Mouse (Mus musculus) thymus, postnatal 0 days (tissue): ENCODE results near the gene Eif4g3. TPM values are rescaled to one million over a fixed set of nuclear protein-coding genes. Genes with fewer than 3 reads are reported as not detected.
"Not testable (repeated sequence)": the region's sequence is repeated elsewhere in the genome, so short reads cannot be mapped to it uniquely, and the experiment has no call there.

Experiments
- DNase-seq: peaks from one replicate; pipeline ENCODE4 v3.0.0-alpha.2; 2015; ENCODE audit warnings: low spot score
- polyA plus RNA-seq: library from polyadenylated mRNA; unstranded; fragments of >200 nt; fragmentation: Nextera tagmentation; extraction: Ambion mirVana; gene quantifications from 2 replicates; pipeline ENCODE4 v1.2.1, GENCODE M21; 2015

Eif4g3 gene
- polyA plus RNA-seq, 1 experiment from 2014 or later, result 20.8 TPM

DNA sequence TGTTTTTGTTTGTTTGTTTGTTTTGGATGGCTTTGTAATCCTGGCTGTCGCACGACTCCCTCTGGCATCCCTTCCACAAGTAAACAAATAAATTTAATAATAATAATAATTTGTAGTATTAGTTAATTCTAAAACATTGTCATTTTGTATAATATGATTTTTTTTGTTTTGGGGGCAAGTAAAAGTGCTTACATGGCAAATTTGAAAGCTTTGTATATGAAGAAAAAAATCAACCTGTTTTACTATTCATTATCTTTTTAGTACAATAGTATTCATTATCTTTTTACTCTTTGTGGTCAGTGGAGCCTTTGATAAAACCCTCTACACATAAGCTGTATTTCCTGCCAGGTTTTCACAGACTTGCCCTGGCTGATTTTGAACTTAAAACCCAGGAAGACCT lies 29.9 kb downstream of the Eif4g3 start:
- DNase-seq, result no peak

DNA sequence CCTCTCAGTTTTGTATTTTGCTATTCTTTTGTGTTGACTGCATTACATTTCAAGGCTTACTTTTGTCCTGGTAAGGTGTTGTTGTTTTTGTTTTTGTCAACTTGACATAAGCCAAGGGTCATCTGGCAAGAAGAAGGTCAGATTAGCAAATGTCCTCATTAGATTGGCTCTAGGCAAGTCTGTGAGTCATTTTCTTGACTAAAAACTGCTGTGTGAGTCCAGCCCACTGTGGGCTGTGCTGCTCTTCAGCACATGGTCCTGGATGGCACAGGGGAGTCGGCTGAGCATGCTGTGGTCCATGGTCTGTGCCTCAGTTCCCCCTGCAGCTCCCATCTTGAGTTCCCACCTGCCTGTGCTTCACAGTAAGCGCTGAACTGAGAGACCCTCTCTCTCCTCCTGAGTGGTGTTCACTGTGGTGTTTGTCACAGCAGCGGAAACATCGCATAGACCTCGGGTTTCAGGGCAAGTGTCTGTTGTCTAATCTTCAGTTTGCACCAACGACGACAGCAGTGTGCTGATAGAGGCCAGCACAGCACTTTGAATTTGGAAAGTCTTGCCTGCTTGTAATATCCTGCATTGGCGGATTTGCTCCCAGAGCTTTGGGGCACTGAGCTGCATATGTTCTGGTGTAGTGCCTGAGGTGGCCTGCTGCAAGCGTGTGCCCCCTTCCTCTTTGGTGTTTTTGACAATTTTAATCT lies 30.7 kb downstream of the Eif4g3 start:
- no peak for DNase-seq

DNA sequence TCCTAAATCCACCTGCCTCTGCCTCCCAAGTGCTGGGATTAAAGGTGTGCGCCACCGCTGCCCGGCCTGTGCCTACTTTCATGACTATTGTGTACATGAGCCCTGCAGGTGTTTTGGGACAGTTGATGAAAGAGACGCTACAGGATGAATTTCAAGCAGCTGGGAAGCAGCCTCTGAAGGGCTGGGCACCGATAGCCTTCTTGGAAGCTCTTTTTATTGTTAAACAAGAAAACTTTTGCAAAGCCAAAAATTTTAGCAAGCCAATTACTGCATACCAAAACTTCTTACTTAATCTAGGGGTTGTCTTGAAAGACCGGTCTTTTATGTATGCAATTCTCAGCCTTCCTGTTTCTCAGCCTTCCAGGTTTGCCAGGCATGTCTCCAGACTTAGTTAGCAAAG lies 36.3 kb downstream of the Eif4g3 start:
- DNase-seq, result no peak

DNA sequence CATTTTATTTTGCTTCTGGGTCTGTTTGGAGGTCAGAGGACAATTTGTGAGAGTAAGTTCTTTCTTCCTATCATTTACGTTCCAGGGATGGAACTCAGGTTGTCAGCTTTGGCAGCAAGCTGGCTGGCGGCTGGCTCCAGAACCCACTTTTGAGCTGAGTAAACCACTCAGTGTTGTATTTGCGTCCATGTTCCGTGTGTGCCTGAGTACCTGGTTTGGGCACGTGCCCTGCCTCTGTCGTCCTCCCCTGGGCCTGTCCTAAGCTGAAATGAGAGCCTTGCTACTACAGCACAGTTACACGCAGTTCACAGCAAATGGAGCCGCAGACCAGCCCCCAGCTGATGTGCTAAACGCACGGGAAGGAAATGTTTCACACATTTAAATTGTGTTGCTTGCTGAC lies 39.0 kb downstream of the Eif4g3 start:
- no peak for DNase-seq

DNA sequence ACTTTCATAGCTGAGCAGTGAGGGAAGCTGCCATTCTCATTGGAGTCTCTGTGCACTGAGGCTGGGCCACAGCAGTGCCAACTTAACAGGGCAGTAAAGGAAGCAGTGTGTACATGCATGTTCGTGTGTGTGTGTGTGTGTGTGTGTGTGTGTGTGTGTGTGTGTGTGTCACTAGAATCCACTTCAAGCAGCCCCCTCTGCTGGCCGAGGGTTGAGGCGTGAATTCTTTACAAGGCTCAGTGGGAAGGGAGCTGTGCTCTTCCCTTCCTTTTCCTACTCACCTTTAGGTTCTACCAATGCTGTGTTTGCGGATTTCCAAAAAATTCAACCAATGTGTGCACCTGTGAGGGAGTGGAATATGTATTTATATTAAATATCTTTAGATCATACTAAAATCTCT lies 41.0 kb downstream of the Eif4g3 start:
- no peak for DNase-seq

DNA sequence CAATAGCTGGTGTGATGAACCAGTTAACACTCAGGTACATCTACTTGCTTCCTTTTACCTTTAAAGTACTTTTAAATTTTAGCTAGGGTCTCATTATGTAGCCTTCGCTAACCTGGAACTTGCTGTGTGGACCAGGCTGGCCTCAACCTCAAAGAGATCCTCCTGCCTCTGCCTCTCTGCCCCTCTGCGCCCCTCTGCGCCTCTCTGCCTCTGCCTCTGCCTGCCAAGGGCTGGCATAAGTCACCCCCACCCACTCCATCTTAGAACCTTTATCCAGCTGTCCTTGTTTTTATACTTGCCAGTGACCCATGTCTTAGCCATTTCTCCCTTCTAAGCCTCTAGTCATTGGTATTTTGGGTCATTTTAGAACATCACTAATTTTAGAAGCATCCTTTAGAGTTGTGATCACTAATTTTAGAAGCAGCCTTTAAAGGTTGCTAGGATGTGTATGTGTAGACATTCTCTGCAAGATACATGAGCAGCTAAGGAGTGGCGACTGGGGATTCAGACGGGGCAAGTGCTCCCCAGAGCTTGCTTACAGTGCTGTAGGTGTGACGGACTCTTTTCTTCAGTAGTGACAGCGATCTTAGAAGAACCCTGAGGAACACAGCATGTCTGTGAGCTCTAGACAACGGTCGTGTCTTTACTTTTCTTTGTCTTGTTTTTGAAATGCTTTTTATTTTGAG lies 42.8 kb downstream of the Eif4g3 start:
- DNase-seq, result no peak

DNA sequence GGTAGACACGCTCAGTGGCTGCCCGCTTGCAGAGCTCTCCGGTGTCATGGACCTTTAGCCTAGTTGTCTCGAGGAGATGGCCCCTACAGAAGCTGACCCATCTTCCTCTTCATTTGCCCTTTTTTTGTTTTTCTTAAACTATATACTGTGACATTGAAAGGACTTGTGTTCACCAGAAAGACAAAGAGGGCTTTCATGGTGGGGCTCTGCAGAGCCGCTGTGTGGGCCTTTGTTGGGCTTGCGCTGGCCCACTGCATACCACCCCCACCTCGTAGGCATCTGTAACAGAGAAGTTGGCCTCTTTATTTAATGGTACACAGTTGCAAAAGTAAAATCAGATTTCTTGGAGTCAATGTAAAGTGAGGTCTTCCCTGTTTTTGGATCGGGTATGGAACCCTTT lies 44.3 kb downstream of the Eif4g3 start:
- DNase-seq, result no peak

DNA sequence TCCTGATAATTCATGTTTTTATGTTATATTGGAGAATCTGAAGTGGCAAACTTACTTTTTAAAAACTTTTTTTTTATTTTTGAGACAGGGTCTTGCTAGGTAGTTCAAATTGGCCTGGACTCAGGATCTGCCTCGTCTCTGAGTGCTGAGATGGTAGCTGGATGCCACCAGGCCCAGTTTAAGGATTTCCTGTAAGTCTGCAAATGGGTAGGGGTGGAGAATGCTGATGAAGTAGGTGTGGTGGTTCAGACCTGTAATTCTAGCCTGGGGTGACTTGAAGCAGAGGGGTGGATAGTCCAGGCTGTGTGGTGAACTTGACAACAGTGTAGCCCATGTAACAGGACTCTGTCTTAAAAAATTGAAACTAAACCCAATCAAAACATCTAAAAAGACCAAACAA lies 45.1 kb downstream of the Eif4g3 start:
- no peak for DNase-seq

DNA sequence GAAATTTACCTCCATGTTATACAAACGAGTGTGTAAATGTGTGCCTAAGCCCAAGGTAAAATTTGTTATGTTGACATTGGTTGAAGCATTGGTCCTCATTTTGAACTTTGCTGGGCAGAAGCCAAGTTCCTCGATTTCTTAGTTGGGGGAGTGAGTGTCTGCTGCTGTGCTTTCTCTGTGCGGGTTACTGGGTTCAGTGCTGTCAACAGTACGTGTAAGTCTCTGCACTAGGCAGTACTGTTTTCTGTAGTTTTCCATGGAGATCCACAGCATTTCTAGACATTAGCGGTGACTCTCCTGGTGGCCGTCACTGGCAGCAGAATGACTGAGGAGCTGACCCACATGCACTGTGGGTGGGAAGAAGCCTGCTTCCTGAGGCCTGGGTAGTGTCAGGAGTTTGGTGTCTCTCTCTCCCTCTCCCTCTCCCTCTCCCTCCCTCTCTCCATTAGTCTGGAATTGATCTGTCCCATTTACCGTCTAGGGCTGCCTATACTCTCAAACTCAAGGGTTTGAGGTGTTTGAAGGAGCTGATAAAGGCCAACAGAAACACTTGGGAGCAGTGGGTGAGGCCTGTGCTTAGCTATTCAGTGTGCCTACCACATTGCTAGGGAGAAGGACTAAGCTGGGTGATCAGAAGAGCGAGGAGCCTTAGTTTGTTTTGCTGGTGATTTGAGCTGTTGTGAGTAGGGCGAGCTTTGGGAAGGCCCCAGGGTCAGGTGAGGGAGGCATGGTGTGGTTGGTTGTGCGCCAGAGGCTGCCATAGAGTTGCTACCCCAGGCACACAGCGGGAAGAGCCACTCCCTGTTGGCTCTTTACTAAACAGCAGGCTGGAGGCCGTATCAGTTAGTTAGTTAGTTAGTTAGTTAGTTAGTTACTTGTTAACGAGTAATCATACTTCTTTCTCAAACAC lies 45.8 kb downstream of the Eif4g3 start:
- DNase-seq, result no peak

DNA sequence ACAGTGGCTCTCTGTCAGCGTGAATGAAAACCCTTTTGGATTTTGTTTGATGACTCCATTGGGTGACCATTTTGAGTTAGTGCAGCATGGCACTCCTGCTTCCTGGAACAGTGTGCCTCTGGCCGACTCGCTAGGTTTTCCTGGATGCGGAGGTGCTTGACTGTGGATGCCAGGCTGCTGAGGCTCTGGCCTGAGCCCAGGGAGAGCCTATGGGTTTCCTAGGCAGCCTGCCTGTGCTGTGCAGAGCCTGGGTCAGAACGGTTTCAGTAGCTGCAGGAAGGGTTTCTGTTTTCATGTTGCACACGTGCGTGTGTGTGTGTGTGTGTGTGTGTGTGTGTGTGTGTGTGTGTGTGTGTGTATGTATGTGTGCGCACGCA lies 46.4 kb downstream of the Eif4g3 start:
- DNase-seq, result no peak

DNA sequence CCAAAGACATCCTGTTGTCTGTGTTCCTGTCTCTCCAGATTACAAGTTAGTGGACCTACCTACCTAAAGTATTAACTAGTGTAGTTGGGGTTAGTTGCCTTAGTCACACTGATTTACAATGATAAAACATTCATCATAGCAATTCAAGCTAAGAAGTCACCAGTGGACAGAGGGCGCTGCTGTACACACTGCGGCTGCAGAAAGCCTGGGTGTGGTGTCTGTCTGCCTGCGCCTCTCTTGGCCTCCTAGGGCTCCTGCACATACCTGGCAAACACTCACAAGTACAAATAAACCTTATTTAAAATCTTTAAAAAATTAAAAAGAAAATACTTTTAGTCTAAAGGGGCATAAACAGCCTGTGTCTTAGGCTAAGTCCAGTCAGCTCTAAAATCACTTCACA lies 47.8 kb downstream of the Eif4g3 start:
- DNase-seq, result no peak

DNA sequence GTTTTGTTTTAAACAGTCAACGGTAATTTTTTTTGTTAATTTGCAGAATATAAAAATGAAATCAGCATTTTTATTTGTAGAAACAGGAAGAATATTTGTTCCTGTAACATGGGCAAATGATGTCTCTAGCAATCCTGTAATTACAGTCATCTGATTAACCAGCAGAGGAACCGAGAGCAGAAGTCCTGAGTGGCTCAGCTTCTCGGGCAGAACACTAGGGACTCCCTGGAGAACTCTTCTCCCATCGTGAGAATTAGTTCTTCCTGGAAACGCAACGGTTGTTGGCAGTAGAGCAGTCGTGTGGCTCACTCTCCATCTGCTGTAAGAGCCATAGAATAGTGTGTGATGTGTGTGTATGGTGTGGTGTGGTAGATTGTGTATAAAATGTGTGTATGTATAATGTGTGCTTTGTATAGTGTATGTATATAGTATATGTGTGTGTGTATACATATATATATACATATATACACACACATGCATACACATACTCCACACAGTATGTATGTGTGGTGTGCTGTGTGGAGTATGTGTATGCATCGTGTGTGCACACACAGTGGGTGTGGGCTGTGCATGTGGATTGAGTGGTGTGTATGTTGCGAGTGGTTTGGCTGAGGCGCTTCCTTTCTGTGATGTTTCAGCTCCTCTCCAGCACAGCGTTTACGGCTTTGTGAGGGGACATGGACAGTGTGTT lies 48.9 kb downstream of the Eif4g3 start:
- no peak for DNase-seq

DNA sequence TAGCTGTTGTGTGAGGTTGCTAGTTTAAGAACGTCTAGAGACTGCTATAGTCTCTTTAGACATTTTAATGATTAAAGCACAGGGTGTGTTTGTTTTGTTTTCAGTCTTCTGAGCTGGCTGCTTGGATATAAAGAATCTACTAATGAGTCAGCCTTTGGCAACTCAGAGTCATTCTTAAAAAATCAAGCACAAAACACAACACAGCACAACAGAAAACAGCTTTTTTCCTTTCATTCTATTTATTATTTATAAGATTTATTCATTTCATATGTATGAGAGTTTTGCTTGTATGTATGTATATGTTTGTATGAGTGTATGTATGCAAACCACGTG lies 49.4 kb downstream of the Eif4g3 start:
- no peak for DNase-seq

DNA sequence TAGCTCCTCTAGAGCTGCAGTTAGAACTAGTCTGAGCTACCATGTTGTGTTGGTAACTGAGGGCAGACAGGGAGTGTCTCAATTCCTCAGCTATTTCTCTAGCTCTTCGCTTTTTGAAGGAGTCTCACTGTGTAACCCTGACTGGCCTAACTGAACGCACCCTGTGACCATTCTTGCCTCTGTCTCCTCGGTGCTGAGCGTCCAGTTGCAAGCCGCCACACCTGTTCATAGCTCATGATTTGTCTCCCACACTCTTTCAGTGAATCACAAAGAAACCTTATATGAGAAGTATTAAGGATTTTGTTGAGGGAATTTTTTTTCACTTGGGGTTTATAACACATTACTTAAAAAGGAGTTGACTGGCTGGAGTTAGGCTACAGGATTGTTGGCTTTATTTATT lies 49.8 kb downstream of the Eif4g3 start:
- DNase-seq, result no peak

DNA sequence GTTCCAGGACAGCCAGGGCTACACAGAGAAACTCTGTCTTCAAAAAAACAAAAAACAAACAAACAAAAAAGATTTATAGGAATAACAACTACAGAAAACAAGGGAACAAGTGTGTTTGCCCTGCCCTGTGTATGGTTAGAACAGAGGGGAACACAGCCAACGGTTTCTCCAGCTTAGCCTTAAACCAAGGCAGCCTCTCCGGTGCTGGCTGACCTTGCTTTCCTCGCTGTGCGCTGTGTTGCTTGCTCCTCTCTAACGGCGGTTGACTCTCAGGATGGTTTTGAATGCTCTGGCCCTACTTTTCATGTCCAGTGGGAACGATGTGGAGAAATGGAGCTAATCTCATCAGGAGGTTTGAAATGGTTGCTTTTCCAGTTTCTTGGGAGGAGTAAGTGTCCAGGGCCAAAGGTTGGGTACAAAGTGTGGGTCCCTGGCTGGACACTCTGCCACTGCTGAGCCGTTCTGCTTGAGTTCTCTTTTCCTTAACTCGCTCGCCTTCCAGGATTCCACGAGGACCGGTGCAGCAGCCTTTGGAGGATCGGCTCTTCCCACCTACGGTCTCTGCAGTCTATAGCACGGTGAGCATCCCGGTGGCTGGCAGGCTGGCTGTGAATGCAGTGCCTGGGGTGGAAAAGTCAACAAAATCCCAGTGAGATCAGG lies 52.1 kb downstream of the Eif4g3 start:
- DNase-seq, result no peak

DNA sequence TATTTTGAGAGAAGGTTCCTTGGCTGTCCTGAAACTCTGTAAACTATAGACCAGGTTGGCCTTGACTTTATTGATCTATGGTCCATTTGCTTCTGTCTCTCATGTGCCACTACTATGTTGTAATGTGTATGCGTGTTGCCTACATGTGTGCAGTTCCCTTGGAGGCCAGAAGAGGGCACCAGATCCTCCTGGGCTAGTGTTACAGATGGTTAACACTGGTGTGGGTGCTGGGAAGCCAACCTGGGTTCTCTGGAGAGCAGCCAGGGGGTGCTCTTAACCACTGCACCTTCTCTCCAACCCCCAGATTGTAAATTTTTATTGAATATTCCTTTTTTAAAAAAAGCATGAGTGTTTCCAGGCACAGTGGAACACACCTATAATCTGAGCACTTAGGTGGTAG lies 53.0 kb downstream of the Eif4g3 start:
- DNase-seq, result no peak

DNA sequence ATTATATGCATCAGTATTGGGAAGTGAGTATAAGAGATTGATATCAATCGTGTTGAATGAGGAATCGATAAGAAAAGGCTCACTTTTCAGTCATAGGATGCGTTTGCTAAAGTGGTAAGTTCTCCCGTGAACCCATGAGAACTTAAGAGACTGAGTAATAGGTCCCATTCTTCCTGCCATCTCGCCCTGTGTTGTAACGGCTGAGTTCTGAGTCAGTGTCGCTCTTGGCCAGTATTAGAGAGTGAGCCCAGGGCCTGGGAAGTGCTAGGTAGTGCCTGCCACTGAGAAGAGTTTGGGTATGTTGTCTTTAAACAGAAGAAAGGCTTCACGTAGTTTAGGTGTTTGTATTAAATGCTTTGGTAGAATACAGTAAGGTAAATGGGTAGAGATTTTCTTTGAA lies 53.5 kb downstream of the Eif4g3 start:
- DNase-seq, result no peak

DNA sequence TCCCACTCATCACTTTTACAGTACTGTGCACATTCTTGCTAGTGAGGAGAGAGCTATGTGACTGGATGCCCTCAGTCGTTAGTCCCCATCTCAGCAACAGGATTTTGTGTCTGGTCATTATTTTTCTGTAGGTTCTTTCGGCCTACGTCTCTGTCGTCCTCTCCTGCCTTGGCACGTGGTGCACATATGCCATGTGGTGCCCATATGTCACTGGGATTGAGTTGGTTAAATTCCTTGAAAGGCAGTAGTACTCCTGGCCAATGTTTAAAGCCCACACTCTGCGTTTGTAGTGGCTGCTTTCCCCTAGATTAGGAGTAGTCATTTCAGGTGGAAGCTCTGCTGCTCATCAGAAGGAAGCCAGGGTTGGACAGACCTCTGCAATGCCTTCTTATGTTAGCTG lies 56.7 kb downstream of the Eif4g3 start:
- no peak for DNase-seq

DNA sequence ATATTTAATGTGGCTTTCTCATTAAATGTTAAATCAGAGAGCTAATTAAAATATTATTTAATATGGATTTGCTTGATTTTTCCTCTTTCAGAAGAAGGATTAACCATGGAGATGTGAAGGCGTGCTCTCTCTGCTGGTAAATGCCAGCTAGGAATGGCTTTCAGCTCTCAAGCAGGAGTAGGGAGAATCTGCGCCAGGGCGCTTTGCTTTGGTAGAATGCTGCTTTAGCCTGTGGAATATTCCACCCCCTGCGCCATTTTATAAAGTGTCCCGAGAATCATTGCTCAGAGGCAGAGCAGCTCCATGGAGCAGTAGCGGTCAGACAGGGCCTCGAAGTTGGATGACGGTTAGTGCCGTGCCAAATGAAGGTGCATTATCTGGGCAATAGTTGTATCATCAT lies 58.7 kb downstream of the Eif4g3 start:
- DNase-seq, result no peak

DNA sequence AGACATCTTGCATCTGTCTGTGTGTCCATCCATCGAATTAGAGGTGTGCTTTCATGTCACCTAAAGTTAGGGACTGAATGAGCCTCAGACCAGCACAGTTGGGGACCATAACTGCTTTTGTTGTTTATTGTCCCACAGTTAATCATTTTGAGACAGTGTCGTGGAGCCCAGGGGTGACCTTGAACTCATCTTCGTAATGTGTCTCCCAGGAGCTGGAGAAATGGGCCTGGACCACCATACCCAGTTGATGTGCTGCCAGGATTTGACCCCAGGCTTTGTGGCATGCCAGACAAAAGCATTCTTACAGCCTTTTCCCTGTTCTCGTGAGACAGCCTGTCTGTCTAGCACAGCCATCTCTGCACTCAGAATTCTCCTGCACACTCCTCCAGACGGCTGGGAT lies 63.8 kb downstream of the Eif4g3 start:
- DNase-seq, result no peak

DNA sequence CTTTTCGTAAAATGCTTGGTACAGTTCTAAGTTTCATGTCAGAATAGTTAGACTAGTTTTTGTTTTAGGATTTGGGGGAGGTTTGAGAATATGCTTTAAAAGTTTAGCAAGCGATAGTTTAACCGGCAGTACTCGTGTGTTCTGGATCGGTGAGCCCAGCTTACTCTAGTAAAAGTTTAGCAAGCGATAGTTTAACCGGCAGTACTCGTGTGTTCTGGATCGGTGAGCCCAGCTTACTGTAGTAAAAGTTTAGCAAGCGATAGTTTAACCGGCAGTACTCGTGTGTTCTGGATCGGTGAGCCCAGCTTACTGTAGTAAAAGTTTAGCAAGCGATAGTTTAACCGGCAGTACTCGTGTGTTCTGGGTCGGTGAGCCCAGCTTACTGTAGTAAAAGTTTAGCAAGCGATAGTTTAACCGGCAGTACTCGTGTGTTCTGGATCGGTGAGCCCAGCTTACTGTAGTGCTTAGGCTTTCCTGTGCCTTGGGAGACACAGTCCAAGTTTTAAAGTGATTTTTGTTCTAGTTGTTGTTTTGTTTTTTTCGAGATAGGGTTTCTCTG lies 64.5 kb downstream of the Eif4g3 start:
- DNase-seq, result not testable (repeated sequence)
